Mouse (Mus musculus) left cerebral cortex, postnatal 4 days (tissue): ENCODE data around the gene Zfp13. TPM values are rescaled to one million over a fixed set of nuclear protein-coding genes. Genes with fewer than 3 reads are reported as not detected.
"Not testable (repeated sequence)": the region's sequence is repeated elsewhere in the genome, so short reads cannot be mapped to it uniquely, and the experiment has no call there.

ENCODE experiments used
- DNase-seq: peaks from one replicate; pipeline ENCODE4 v3.0.0-alpha.2; 2022
- intact Hi-C: fragments of 180-260 bp; cut with DNase I; formaldehyde crosslinking; loops from one replicate; pipeline ENCODE4 v1.15.1; 2025
- total RNA-seq, 2 experiments: library from RNA; stranded (reverse); gene quantifications; 2 replicates each; pipeline ENCODE4 v1.2.3; 2021

Zfp13 gene
- total RNA-seq = 10 to 100 TPM; 42.1 to 42.4 TPM

- DNase-seq = peak; percentile 79
- intact Hi-C loops = no loop called here
Observed at GRCm38 (mm10) chr17:23598582-23599552, at the start of gene Zfp13. Gene Zfp13, minus strand, starts transcription at chr17:23599487.

- intact Hi-C loops = no loop called here
- DNase-seq = no peak
Observed at GRCm38 (mm10) chr17:23645894-23646293, 46.6 kb upstream of the Zfp13 start.

GRCm38 (mm10) chr17:23644613-23645495 lies 45.6 kb upstream of the Zfp13 start, which contains the start of gene Mmp25:
Gene Mmp25, minus strand, starts transcription at chr17:23645277.
- intact Hi-C loops = no loop called here
- peak; percentile 32 for DNase-seq

- DNase-seq = peak; percentile 22
- intact Hi-C loops = no loop called here
Observed at GRCm38 (mm10) chr17:23631241-23631640, 32.0 kb upstream of the Zfp13 start.

GRCm38 (mm10) chr17:23630195-23631020 lies 31.1 kb upstream of the Zfp13 start:
- intact Hi-C loops = no loop called here
- DNase-seq = peak; percentile 83

- intact Hi-C loops = no loop called here
- no peak for DNase-seq
Observed at GRCm38 (mm10) chr17:23627813-23628212, 28.5 kb upstream of the Zfp13 start.

DNA sequence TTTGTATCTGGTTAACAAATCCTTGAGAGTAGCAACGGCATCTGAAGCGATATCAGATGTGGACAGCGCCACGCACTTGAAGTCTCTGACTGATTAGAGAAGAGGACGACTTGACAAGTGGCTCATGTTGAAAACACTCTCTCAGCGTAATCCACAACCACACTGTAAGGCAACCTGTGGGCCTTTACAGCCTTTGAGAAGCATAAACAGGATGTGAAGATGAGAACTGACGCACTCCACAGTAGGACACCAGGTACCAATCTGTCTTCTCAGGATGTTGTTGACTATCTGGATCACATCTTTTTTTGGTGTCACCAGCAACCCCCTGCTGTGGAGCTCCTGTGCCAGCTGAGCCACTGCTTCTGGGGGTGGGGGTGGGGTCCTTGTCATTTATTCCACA lies 21.1 kb upstream of the Zfp13 start:
- no peak for DNase-seq
- intact Hi-C loops = no loop called here

DNA sequence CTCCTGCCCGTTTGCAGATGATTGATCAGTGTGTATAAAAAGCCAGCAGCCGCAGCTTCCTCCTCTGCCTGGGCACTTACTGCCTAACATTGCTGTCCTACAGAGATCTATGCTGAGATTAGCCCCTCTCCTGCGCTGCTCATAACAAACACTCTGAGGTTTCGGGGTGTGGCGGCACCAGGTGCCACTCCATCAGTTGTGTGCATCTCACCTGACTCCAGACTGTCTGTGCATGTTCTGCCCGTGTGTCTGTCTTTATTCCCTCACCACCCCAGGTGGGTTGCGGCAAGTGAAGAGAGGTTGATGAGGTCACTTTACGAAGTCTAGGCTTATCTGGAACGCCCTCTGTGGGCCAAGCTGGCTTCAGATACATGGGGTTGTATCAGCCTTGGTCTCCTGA lies 17.8 kb upstream of the Zfp13 start:
- DNase-seq = no peak
- intact Hi-C loops = no loop called here

DNA sequence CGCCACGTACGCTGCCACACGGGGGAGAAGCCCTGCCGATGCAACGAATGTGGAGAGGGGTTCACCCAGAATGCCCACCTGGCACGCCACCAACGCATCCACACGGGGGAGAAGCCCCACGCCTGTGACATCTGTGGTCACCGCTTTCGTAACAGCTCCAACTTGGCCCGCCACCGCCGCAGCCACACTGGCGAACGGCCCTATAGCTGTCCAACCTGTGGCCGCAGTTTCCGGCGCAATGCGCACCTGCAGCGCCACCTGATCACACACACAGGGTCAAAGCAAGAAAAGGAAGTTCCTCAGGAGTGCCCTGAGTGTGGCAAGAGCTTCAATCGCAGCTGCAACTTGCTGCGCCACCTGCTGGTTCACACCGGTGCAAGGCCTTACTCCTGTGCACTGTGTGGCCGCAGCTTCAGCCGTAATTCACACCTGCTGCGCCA lies 11.1 kb upstream of the Zfp13 start:
- intact Hi-C loops = no loop called here
- peak; percentile 62 for DNase-seq

GRCm38 (mm10) chr17:23609612-23610011 lies 10.3 kb upstream of the Zfp13 start:
- peak; percentile 83 for DNase-seq
- intact Hi-C loops = no loop called here

GRCm38 (mm10) chr17:23605220-23605619 lies 5.9 kb upstream of the Zfp13 start:
- no peak for DNase-seq
- intact Hi-C loops = no loop called here

- DNase-seq = no peak
- intact Hi-C loops = no loop called here
Observed at GRCm38 (mm10) chr17:23604394-23604793, 5.1 kb upstream of the Zfp13 start.

DNA sequence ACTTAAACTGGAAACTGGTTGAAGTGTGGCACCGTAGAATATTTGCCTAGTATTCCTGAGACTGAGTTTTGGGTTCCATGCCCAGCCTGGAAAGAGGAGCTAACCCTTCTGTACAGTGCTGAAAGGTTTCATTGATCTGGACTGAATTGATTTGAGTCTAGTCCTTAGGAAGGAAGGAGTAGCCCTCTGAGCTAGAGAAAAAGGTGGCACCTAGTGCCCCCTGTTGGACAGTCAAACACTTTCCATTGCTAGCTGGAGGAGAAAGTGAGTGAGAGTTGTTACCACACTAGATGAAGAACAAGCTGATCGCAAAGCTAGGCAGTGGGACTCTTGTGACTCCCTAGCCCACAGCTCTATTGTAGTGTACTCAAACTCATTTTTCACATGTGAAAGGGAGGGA lies 4.3 kb upstream of the Zfp13 start:
- DNase-seq = peak; percentile 18
- intact Hi-C loops = no loop called here

- intact Hi-C loops = no loop called here
Observed at GRCm38 (mm10) chr17:23603077-23603476, 3.8 kb upstream of the Zfp13 start.

DNA sequence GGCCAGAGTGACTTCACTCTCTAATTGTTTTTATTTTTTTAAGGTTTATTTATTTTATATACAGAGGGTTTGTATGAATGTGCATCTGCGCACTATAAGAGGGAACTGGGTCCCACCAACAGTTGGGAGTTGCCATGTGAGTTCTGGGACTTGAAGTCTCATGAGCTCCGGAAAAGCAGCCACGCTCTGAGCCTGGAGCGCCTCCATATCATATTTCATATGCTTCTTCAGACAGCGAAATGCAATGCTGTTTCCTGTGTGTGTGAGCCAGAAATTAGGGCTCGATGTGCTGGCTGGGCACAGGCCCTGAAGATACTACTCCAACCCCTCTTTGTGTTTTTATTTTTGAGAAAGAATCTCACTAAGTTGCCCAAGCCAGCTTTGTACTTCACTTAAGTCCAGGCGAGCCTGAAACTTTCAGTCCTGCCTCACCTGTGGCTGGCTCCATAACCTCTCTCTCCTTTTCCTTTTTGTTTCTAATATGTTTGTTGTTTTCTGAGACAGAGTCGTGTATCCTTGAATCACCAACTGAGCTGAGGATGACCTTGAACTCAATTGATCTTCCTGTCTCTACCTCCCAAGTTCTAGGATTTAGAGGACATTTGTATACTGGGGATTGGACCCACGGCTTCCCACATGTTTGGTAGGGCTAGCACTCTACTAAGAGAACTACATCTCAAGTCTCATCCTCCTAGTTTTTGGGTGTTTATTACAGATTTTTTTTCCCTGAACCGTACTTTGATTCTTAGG lies 2.7 kb upstream of the Zfp13 start:
- intact Hi-C loops = no loop called here
- no peak for DNase-seq

More at GRCm38 (mm10) chr17:23603077-23603476, 3.8 kb upstream of the Zfp13 start:
- DNase-seq = no peak

- intact Hi-C loops = no loop called here
- no peak for DNase-seq
Observed at GRCm38 (mm10) chr17:23600641-23601622, 1.6 kb upstream of the Zfp13 start, which contains the start of gene Zscan10. Gene Zscan10, plus strand, starts transcription at chr17:23600856.

DNA sequence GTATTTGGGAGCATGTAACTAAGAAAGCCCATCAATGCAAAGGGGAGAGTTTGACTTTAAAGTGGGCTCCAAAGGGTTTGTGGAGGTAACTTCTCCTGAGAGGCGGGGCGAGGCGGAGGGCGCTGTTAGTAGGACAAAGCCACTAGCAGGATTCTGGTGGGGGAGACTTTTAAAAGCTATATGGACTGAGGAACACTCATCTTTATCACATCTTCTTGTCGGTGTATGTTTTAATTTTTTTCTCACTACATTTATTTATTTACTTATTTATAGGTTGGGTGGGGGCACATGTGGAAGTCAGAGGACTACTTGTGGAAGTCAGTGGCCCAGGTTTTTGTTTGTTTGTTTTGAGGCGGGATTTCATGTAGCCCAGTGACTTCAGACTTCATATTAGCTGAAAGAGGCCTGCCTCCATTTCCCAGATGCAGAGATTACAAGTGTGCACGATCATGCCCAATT lies 347 bp upstream of the Zfp13 start:
- intact Hi-C loops = no loop called here
- no peak for DNase-seq

DNA sequence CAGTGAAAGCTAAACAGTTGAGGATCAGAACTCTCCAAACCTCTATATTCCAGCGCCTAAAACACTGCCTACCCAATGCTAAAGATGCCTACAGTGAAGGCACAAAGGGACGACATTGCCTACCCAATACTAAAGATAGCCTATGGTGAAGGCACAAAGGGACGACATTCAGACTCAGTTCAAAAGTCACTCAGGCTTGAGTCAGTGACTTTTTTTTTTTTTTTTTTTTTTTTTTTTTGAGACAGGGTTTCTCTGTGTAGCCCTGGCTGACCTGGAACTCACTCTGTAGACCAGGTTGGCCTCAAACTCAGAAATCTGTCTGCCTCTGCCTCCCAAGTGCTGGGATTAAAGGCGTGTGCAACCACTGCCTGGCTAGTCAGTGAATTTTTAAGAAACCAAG lies 4.1 kb downstream of the Zfp13 start:
- DNase-seq, intact Hi-C loops: not testable (repeated sequence)
